Mouse (Mus musculus) heart, embryonic 12.5 days (tissue): ENCODE data around the gene Iqcf6. TPM values are rescaled to one million over a fixed set of nuclear protein-coding genes. Genes with fewer than 3 reads are reported as not detected.

Experiments used
- ATAC-seq: fragments of 200-750 bp; cut with Nextera tagmentation; 2 replicates; pipeline ENCODE4 v1.8.0; 2017; ENCODE audit warnings: moderate TSS enrichment, moderate library complexity; ENCODE audit not compliant: insufficient number of reproducible peaks, low FRiP score
- H3K27ac ChIP-seq: fragments of 300-500 bp; sonication (generic); 2 replicates; pipeline ENCODE4 v1.5.1; 2016; ENCODE audit warnings: mild to moderate bottlenecking, moderate library complexity; ENCODE audit not compliant: poor library complexity, severe bottlenecking
- H3K27me3 ChIP-seq: fragments of 300-500 bp; sonication (generic); replicated peaks from 2 replicates; pipeline ENCODE4 v1.6.1; 2016; ENCODE audit warnings: mild to moderate bottlenecking, moderate library complexity
- H3K36me3 ChIP-seq: fragments of 300-500 bp; sonication (generic); 2 replicates; pipeline ENCODE4 v1.6.1; 2016; ENCODE audit warnings: mild to moderate bottlenecking, moderate library complexity
- H3K4me1 ChIP-seq: fragments of 300-500 bp; sonication (generic); replicated peaks from 2 replicates; pipeline ENCODE4 v1.6.1; 2016; ENCODE audit warnings: mild to moderate bottlenecking
- H3K4me2 ChIP-seq: fragments of 300-500 bp; sonication (generic); 2 replicates; pipeline ENCODE4 v1.6.1; 2016; ENCODE audit warnings: mild to moderate bottlenecking, moderate library complexity
- H3K4me3 ChIP-seq: fragments of 300-500 bp; sonication (generic); 2 replicates; pipeline ENCODE4 v1.5.1; 2016; ENCODE audit warnings: mild to moderate bottlenecking
- H3K9ac ChIP-seq: fragments of 300-500 bp; sonication (generic); 2 replicates; pipeline ENCODE4 v1.6.1; 2016; ENCODE audit warnings: mild to moderate bottlenecking, moderate library complexity
- H3K9me3 ChIP-seq: fragments of 300-500 bp; sonication (generic); replicated peaks from 2 replicates; pipeline ENCODE4 v1.6.1; 2016; ENCODE audit warnings: mild to moderate bottlenecking, moderate library complexity
- WGBS: fragments of 180-500 bp; shearing (Covaris S2); methylation state at CpG from one replicate; pipeline ENCODE4 v1.1.7; 2016; 5-methylcytosine and 5-hydroxymethylcytosine counted together
- polyA plus RNA-seq: library from polyadenylated mRNA; unstranded; fragments of >200 nt; fragmentation: Nextera tagmentation; extraction: Ambion mirVana; gene quantifications from 2 replicates; pipeline ENCODE4 v1.2.1, GENCODE M21; 2016

Iqcf6 gene
- polyA plus RNA-seq, 1 experiment from 2014 or later, result not detected

- no peak overlapping the region for H3K4me2 ChIP-seq
- peaks cover 39% of the 10 kb centered on the region for H3K36me3 ChIP-seq
- no peak for ATAC-seq
- peaks cover 46% of the 10 kb centered on the region for H3K27me3 ChIP-seq
- peaks cover 20% of the 10 kb centered on the region for H3K4me1 ChIP-seq
- no peak overlapping the region for H3K4me3 ChIP-seq
- no peak overlapping the region for H3K27ac ChIP-seq
- no peak overlapping the region for H3K9ac ChIP-seq
- 24% methylated on average over 5 of the region's 5 CpGs for WGBS
- no peaks in the 10 kb centered on the region for H3K9me3 ChIP-seq
Measured at GRCm38 (mm10) chr9:106656820-106657219, 30.4 kb downstream of the Iqcf6 start.

GRCm38 (mm10) chr9:106657592-106657991 is 31.2 kb downstream of the Iqcf6 start:
- H3K9ac ChIP-seq, result no peak overlapping the region
- no peaks in the 10 kb centered on the region for H3K9me3 ChIP-seq
- H3K4me3 ChIP-seq, result no peak overlapping the region
- H3K27ac ChIP-seq, result no peak overlapping the region
- no peak overlapping the region for H3K4me2 ChIP-seq
- H3K36me3 ChIP-seq, result peaks cover 47% of the 10 kb centered on the region
- 21% methylated on average over 5 of the region's 5 CpGs for WGBS
- peaks cover 42% of the 10 kb centered on the region for H3K27me3 ChIP-seq
- H3K4me1 ChIP-seq, result peaks cover 20% of the 10 kb centered on the region
- no peak for ATAC-seq

DNA sequence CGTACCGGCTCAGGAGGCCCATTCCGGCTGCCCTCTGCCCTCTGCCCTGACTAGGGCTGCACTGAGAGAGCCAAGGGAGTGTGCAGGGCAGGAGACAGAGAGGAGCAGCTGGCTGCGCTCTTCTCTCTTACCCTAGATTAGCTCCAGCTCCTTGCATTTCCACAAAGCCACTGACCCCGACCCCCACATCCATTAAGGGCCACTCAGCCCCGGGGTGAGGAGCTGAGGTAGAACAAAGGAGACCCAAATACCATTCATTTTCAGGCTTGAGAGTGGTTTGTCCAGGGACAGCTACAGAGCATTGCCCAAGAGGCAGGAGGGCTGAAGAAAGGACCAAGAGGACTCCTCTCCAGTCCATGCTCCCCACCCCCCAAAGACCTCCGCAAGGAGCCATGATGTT is 33.1 kb downstream of the Iqcf6 start:
- Histone ChIP-seq H3K4me2 (no peak overlapping the region), H3K36me3 (peaks cover 51% of the 10 kb centered on the region), H3K9ac (no peak overlapping the region), H3K4me3 (no peak overlapping the region), H3K27ac (no peak overlapping the region), H3K4me1 (peaks cover 37% of the 10 kb centered on the region), H3K27me3 (peaks cover 26% of the 10 kb centered on the region), H3K9me3 (no peaks in the 10 kb centered on the region)
- 76% methylated on average over 7 of the region's 7 CpGs for WGBS
- ATAC-seq, result no peak

DNA sequence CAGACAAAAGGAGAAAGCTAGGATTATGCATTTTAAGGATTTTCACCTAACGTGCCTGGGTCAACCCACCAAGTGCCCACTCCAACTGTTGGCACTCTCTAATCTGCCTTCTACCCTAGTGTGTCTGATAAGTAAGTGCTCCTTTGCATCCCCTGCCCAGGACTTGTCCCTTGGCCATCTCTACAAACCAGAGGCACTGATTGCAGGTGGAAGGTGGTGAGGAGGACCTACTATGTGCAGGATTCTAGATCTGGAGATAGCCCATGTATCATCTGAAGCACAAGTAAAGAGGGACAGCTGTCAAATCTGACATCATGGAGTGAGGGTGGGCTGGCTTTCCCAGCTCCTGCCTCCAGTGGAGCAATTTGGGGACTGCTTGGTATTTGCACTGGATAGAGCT is 33.6 kb downstream of the Iqcf6 start:
- Histone ChIP-seq H3K9ac (no peak overlapping the region), H3K36me3 (peaks cover 52% of the 10 kb centered on the region), H3K4me1 (peaks cover 37% of the 10 kb centered on the region), H3K4me2 (no peak overlapping the region), H3K27me3 (peaks cover 21% of the 10 kb centered on the region), H3K27ac (no peak overlapping the region), H3K9me3 (no peaks in the 10 kb centered on the region), H3K4me3 (no peak overlapping the region)
- ATAC-seq, result no peak
- 69% methylated on average over 1 of the region's 1 CpGs for WGBS

GRCm38 (mm10) chr9:106663200-106663599 is 36.8 kb downstream of the Iqcf6 start:
- H3K27ac ChIP-seq, result no peak overlapping the region
- H3K4me2 ChIP-seq, result no peak overlapping the region

DNA sequence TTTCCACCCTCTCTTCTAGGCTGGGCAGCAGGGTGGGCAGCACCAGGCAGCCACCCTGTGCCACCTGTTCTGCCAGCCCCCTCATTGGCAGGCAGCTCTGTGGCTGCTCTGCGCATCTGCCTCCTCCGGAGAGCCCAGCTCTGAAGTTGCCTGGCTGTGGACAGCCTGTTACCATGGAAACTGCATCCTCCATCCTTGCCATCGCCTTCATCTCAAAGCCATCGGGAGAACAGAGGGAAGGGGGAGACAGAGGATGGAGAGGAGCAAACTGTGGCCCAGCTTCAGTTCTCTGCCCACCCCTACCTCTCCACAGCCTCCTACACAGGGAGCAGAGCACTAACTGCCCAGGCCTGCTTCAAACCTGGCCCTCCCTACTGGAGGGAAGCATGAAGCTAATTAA is 38.1 kb downstream of the Iqcf6 start:
- H3K9ac ChIP-seq, result no peak overlapping the region
- H3K4me3 ChIP-seq, result no peak overlapping the region
- WGBS, result 76% methylated on average over 4 of the region's 4 CpGs
- H3K27ac ChIP-seq, result no peak overlapping the region
- H3K9me3 ChIP-seq, result no peaks in the 10 kb centered on the region
- no peak for ATAC-seq
- H3K4me2 ChIP-seq, result no peak overlapping the region
- H3K36me3 ChIP-seq, result peaks cover 79% of the 10 kb centered on the region
- H3K4me1 ChIP-seq, result peaks cover 26% of the 10 kb centered on the region
- no peaks in the 10 kb centered on the region for H3K27me3 ChIP-seq

More at GRCm38 (mm10) chr9:106663200-106663599, 36.8 kb downstream of the Iqcf6 start:
- H3K27me3 ChIP-seq, result no peaks in the 10 kb centered on the region
- peaks cover 79% of the 10 kb centered on the region for H3K36me3 ChIP-seq
- H3K9ac ChIP-seq, result no peak overlapping the region
- no peaks in the 10 kb centered on the region for H3K9me3 ChIP-seq
- whole genome bisulfite sequencing, result 45% methylated on average over 6 of the region's 6 CpGs
- peaks cover 26% of the 10 kb centered on the region for H3K4me1 ChIP-seq
- no peak overlapping the region for H3K4me3 ChIP-seq
- ATAC-seq, result peak; percentile 41; the same call in 1 of the 2 replicates

GRCm38 (mm10) chr9:106664856-106665255 is 38.5 kb downstream of the Iqcf6 start:
- 82% methylated on average over 6 of the region's 6 CpGs for WGBS
- no peaks in the 10 kb centered on the region for H3K27me3 ChIP-seq
- no peak overlapping the region for H3K4me2 ChIP-seq
- H3K9me3 ChIP-seq, result no peaks in the 10 kb centered on the region
- no peak for ATAC-seq
- no peak overlapping the region for H3K27ac ChIP-seq
- peaks cover 26% of the 10 kb centered on the region for H3K4me1 ChIP-seq
- H3K4me3 ChIP-seq, result no peak overlapping the region
- H3K9ac ChIP-seq, result no peak overlapping the region
- peaks cover 79% of the 10 kb centered on the region for H3K36me3 ChIP-seq

DNA sequence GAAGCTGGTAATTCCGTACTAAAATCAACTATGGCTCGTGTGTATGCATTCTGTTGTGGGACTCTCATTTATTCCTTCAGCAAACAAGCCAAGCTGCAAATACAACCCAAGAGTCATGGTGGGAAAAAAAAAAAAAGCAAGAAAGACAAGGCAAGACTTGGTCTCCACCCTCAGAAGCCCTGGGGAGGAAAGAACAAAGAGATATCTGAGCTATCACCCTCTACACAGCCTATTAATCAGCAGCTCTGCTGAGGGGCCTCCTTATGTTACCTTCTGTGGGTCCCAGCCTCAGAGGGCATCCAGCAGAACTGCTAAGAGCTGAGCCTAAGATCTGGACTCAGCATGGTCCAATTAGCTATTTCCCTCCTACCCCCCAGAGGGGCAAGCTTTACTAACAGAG is 47.5 kb downstream of the Iqcf6 start:
- H3K4me2 ChIP-seq, result no peak overlapping the region
- ATAC-seq, result no peak
- peaks cover 14% of the 10 kb centered on the region for H3K4me1 ChIP-seq
- H3K27me3 ChIP-seq, result no peaks in the 10 kb centered on the region
- 83% methylated on average over 2 of the region's 2 CpGs for WGBS
- no peak overlapping the region for H3K4me3 ChIP-seq
- no peak overlapping the region for H3K9ac ChIP-seq
- peaks cover 54% of the 10 kb centered on the region for H3K36me3 ChIP-seq
- no peaks in the 10 kb centered on the region for H3K9me3 ChIP-seq
- H3K27ac ChIP-seq, result no peak overlapping the region

- Histone ChIP-seq H3K27me3 (no peaks in the 10 kb centered on the region), H3K4me3 (no peak overlapping the region)
Measured at GRCm38 (mm10) chr9:106675480-106675879, 49.1 kb downstream of the Iqcf6 start.

GRCm38 (mm10) chr9:106675965-106676364 is 49.6 kb downstream of the Iqcf6 start:
- no peaks in the 10 kb centered on the region for H3K9me3 ChIP-seq
- no peak overlapping the region for H3K27ac ChIP-seq
- no peak overlapping the region for H3K4me2 ChIP-seq
- ATAC-seq, result no peak
- no peak overlapping the region for H3K9ac ChIP-seq
- H3K36me3 ChIP-seq, result peaks cover 54% of the 10 kb centered on the region
- no peak overlapping the region for H3K4me3 ChIP-seq
- WGBS, result 74% methylated on average over 9 of the region's 9 CpGs
- H3K27me3 ChIP-seq, result no peaks in the 10 kb centered on the region
- H3K4me1 ChIP-seq, result peaks cover 14% of the 10 kb centered on the region

More at GRCm38 (mm10) chr9:106675480-106675879, 49.1 kb downstream of the Iqcf6 start:
- peaks cover 14% of the 10 kb centered on the region for H3K4me1 ChIP-seq
- WGBS, result 0% methylated on average over 1 of the region's 1 CpGs
- H3K27ac ChIP-seq, result no peak overlapping the region
- H3K36me3 ChIP-seq, result peaks cover 53% of the 10 kb centered on the region
- H3K9ac ChIP-seq, result no peak overlapping the region
- H3K9me3 ChIP-seq, result no peaks in the 10 kb centered on the region
- no peak overlapping the region for H3K4me2 ChIP-seq
- ATAC-seq, result peak; percentile 60; the same call in 1 of the 2 replicates

GRCm38 (mm10) chr9:106676571-106676970 is 50.2 kb downstream of the Iqcf6 start:
- ATAC-seq, result no peak
- H3K4me3 ChIP-seq, result no peak overlapping the region
- H3K4me2 ChIP-seq, result no peak overlapping the region
- H3K4me1 ChIP-seq, result peaks cover 9% of the 10 kb centered on the region
- H3K27ac ChIP-seq, result no peak overlapping the region
- no peak overlapping the region for H3K9ac ChIP-seq
- 72% methylated on average over 4 of the region's 4 CpGs for WGBS
- peaks cover 54% of the 10 kb centered on the region for H3K36me3 ChIP-seq
- H3K9me3 ChIP-seq, result no peaks in the 10 kb centered on the region
- H3K27me3 ChIP-seq, result no peaks in the 10 kb centered on the region
